Mouse (Mus musculus) embryo, embryonic 11 days (tissue): ENCODE results near the gene Gm21830.
"Not testable (repeated sequence)": the region's sequence is repeated elsewhere in the genome, so short reads cannot be mapped to it uniquely, and the experiment has no call there.

ENCODE experiments used
- DNase-seq: peaks from one replicate; pipeline ENCODE4 v3.0.0-alpha.2; 2015

Gene Gm21830

DNA sequence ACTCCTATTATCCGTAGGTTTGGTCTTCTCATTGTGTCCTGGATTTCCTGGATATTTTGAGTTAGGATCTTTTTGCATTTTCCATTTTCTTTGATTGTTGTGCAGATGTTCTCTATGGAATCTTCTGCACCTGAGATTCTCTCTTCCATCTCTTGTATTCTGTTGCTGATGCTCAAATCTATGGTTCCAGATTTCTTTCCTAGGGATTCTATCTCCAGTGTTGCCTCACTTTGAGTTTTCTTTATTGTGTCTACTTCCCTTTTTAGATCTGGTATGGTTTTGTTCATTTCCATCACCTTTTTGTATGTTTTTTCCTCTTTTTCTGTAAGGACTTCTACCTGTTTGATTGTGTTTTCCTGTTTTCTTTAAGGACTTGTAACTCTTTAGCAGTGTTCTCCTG is at the start of gene Gm21830:
Gene Gm21830, plus strand, starts transcription at position 301 of the 400 bp plus-strand sequence.
- DNase-seq: not testable (repeated sequence)

DNA sequence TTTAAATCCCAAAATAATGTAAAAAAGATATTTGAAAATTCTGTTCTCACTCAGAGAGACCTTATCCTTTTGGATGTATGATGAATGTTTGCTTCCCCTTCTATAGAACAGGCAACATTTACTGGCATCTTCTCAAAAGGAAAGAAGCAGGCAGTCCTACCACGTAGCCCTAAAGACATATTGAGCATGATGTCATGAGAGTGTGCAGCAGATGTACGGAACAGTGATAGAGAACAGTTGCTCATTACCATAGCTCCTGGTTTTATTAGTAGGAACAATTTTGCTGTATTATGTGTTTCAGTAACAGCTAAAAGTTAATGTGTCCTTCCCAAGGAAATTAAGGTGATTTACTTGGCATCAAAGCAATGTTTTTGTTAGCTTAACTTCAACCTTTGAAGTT is 49.0 kb upstream of the Gm21830 start:
- no peak for DNase-seq

DNA sequence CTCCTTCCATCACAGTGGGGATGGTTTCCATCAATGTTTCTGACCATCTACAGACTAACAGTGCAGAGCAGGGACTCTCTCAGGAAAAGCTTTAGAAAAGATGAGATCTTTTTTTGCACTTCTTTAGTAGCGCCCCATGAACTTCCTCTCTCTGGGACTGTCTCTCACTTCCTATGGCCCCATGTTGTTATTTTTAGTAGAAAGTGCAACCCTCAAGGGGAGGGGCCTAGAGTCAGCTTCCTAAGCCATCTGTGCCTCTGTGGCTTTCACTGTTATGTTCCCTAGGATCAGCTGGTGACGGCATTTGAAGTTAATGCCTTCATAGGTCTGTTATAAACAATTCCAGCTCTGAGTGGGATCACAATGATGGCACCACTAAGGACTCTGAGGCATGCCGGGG is 35.0 kb upstream of the Gm21830 start:
- peak; percentile 7 for DNase-seq

DNA sequence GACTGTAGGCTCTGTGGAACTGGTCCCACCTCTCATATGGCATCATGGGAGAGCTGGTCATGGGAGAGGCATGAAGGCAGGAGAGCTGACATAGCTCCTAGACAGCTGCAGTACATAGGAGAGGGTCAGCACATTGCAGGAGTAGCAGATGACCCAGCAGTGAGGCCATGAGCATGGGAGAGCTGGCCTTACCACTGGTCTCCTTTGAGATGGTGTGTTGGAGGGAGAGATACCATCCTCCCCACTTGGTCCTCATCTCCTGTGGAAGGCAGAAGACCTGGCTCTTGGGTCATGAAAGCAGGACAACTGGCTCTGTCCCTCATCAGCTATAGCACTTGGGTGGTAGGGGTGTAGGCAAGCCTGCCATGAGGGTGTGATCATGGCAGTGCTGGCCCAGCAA is 7.3 kb downstream of the Gm21830 start:
- no peak for DNase-seq

- DNase-seq: no peak
These were observed 9.3 kb downstream of the Gm21830 start for GRCm38 (mm10) chr2:67422799-67423198.

GRCm38 (mm10) chr2:67433081-67433480 is 19.6 kb downstream of the Gm21830 start, which contains the start of gene Gm26727:
Gm26727 (minus strand) TSS chr2:67433181.
- no peak for DNase-seq

DNA sequence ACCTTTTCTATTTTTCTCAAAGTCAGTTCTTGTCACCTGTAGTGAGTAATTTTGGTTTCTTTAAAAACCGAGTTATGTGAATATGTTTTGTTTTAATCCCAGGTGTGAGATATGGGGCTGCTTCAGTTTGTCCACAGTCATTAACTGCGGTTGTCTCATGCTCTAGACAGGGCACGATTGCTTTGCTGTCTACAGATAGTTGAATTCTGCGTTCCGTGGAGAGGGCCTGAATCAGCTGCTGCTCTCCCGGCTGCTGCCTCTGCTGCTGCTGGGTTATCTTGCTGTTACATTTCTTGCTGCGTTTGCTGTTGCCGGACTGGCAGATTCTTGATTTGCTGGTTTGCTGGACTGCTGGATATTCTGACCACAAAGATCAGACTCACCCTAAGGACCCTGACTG is 24.8 kb downstream of the Gm21830 start:
- no peak for DNase-seq

- DNase-seq: no peak
These were observed 32.3 kb downstream of the Gm21830 start, which contains the start of gene Xirp2 for GRCm38 (mm10) chr2:67445780-67446179. Xirp2 (plus strand) TSS chr2:67446002.

DNA sequence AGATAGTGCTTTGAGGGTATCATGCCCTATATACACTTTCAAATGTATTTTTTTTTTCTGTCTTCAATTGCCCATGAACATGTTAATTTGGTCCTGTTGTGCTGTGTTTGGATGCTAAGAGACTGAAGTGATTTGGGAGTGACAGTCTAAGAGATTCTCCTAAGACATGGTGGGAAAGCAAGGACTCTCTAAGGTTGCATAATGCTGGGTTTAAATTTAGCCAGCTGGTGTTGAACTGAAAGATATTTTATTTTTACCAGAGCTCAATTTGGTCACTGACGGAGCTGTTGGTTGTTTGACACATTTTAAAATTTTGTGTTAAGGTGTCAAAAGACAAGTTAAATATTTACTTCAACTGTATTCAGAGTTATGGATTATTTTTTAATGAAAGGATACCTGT is 33.2 kb downstream of the Gm21830 start:
- no peak for DNase-seq

DNA sequence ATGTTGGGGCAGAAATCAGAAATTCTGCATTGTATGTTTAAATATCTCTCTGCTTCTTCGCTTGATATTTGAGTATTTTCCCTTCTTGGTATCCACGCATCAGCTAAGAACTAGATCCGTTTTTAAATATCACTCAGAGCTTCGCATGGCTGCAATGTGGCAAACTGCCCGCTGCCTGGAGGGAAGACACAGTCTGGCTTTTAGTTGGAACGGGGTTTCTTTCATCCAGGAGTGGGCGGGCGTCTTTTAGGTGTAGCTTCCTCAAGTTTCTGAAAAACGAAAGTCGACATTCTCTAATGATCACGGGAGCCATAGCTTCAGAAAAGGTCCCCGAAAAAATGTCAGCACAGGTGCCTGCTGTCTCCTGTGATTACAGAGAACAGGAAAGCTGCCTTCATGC is 33.7 kb downstream of the Gm21830 start:
- no peak for DNase-seq

DNA sequence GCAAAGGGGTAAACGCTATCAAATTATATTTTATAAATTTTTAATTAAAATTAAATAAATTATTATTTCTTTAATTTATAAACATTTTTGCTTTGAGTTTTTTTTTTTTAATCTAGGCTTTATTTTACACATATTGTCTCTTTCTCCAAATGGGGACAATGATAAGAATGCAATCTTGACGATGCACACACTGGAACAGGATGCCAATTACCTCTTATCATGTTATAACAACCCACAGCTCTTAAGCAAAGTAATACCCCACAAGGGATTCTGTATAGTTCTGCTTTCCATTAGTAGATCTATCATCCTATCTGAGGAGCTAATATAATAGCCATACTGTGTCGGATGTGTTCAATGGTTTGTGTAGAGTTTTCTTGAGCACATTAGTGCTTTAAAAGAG is 47.3 kb downstream of the Gm21830 start:
- no peak for DNase-seq

GRCm38 (mm10) chr2:67467036-67467435 is 53.5 kb downstream of the Gm21830 start:
- no peak for DNase-seq

- not testable (repeated sequence) for DNase-seq
These were observed 56.5 kb downstream of the Gm21830 start for GRCm38 (mm10) chr2:67470030-67470429.

DNA sequence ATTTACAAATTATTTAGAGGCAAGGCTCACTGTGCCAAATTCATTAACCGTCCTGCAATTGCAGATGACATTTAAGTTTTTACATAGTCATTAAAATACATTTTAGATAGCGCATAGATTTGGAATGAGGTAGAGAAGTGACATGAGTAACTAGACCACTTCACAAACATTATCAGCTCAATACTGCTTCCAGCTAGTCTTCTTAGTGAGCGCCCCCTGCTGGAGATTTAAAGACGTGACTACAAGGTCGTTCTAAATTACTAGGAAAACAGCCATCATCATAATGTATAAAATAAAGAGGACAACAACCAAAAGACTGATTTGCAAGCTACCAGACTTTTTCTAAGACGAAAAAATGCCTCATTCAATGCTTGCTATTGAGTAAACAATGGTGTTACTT is 64.2 kb downstream of the Gm21830 start:
- DNase-seq: peak; percentile 83

GRCm38 (mm10) chr2:67481051-67481450 is 67.5 kb downstream of the Gm21830 start:
- DNase-seq: no peak
